Mouse (Mus musculus) spleen, adult 2 months (tissue): Measurements from ENCODE around the gene Phlpp1.

Experiments
- CTCF ChIP-seq: fragments of 200-500 bp; IDR thresholded peaks from 2 replicates; pipeline ENCODE4 v1.5.1; 2011; ENCODE audit warnings: mild to moderate bottlenecking, inconsistent platforms; ENCODE audit not compliant: insufficient read depth, insufficient read length, insufficient replicate concordance; ENCODE audit errors: extremely low read depth
- POLR2A ChIP-seq: fragments of 200-500 bp; IDR thresholded peaks from 2 replicates; pipeline ENCODE4 v1.6.1; 2011; ENCODE audit warnings: low read depth, low read length, inconsistent platforms

GRCm38 (mm10) chr1:106199686-106200085, 28.1 kb downstream of the Phlpp1 start:
- TF ChIP-seq CTCF (no peak), POLR2A (no peak)
